Mouse (Mus musculus) forebrain, embryonic 15.5 days (tissue): ENCODE results near the gene Hfe2. TPM values are rescaled to one million over a fixed set of nuclear protein-coding genes. Genes with fewer than 3 reads are reported as not detected.
A peak's percentile ranks its signal among the peaks of the same experiment; 100 is the strongest.

Source experiments
- ATAC-seq: fragments of 200-750 bp; cut with Nextera tagmentation; replicated peaks from 2 replicates; pipeline ENCODE4 v1.8.0; 2017; ENCODE audit warnings: mild to moderate bottlenecking, moderate TSS enrichment, moderate library complexity
- H3K27ac ChIP-seq: fragments of 300-500 bp; sonication (generic); replicated peaks from 2 replicates; pipeline ENCODE4 v1.5.1; 2015; ENCODE audit warnings: mild to moderate bottlenecking, inconsistent platforms
- H3K27me3 ChIP-seq: fragments of 300-500 bp; sonication (generic); 2 replicates; pipeline ENCODE4 v1.6.1; 2015; ENCODE audit warnings: inconsistent platforms
- H3K36me3 ChIP-seq: fragments of 300-500 bp; sonication (generic); 2 replicates; pipeline ENCODE4 v1.6.1; 2015; ENCODE audit warnings: mild to moderate bottlenecking, inconsistent platforms
- H3K4me1 ChIP-seq: fragments of 300-500 bp; sonication (generic); 2 replicates; pipeline ENCODE4 v1.6.1; 2015; ENCODE audit warnings: inconsistent platforms
- H3K4me2 ChIP-seq: fragments of 300-500 bp; sonication (generic); replicated peaks from 2 replicates; pipeline ENCODE4 v1.6.1; 2015; ENCODE audit warnings: mild to moderate bottlenecking, inconsistent platforms
- H3K4me3 ChIP-seq: fragments of 300-500 bp; sonication (generic); 2 replicates; pipeline ENCODE4 v1.5.1; 2015; ENCODE audit warnings: mild to moderate bottlenecking, inconsistent platforms
- H3K9ac ChIP-seq: fragments of 300-500 bp; sonication (generic); replicated peaks from 2 replicates; pipeline ENCODE4 v1.6.1; 2015; ENCODE audit warnings: mild to moderate bottlenecking, inconsistent platforms
- H3K9me3 ChIP-seq: fragments of 300-500 bp; sonication (generic); 2 replicates; pipeline ENCODE4 v1.6.1; 2016; ENCODE audit warnings: inconsistent platforms
- WGBS: fragments of 180-500 bp; shearing (Covaris S2); methylation state at CpG from one replicate; pipeline ENCODE4 v1.1.7; 2015; ENCODE audit warnings: mixed read lengths; 5-methylcytosine and 5-hydroxymethylcytosine counted together
- polyA plus RNA-seq: library from polyadenylated mRNA; unstranded; fragments of >200 nt; fragmentation: Nextera tagmentation; extraction: Ambion mirVana; gene quantifications from 2 replicates; pipeline ENCODE4 v1.2.1, GENCODE M21; 2015

Hfe2 gene
- polyA plus RNA-seq, 1 experiment from 2014 or later: 0.43 TPM

- Histone ChIP-seq H3K9me3 (no peaks in the 10 kb centered on the region), H3K4me1 (peaks cover 8% of the 10 kb centered on the region), H3K27me3 (no peaks in the 10 kb centered on the region), H3K27ac (no peak overlapping the region), H3K4me3 (no peak overlapping the region), H3K36me3 (no peaks in the 10 kb centered on the region), H3K4me2 (no peak overlapping the region), H3K9ac (no peak overlapping the region)
- WGBS: 81% methylated on average over 16 of the region's 16 CpGs
- ATAC-seq: no peak
Observed at GRCm38 (mm10) chr3:96571896-96572698, 47.1 kb downstream of the Hfe2 start.

DNA sequence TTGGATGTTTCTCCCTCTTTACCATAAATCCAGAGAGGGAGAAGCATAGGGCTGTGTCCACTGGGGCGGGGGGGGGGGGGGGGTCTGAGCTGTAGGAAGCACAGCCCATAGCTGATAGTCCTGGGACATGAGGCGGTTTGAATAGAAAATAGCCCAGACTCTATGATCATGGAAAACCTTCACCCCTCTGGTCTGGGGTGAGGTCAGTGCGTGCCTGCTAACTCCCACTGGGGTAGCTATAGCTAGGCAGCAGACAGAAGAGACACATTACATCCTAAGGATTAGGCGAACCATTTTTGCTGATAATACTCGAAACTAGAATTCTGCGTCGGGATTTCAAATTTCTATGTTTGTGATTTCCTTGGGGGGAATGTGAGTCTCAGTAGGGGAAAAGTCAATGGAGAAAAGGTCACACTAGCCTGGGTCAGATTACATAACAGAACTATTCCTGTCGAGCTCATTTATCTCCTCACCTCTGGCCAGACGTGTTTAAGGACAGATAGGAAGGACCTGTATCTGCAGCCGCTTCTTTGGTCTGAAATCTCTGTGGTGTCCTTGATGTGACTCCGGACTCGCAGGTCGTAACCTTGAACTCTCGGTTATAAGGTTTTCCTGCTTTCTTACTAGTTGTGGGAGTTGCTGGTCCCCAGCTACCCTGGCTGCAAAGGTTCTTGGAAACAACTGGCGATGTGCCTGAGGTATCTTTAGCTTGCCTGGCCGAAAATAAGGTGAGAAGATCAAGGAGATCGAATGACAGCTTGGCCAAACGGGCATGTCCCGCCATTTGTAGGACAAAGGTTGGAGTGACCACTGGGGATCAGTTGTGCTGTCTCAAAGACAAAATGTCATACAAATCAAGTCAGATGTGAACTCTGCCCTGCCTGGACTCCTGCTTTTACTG is 48.9 kb downstream of the Hfe2 start:
- Histone ChIP-seq H3K9me3 (no peaks in the 10 kb centered on the region), H3K4me3 (no peak overlapping the region), H3K36me3 (no peaks in the 10 kb centered on the region), H3K4me1 (peaks cover 8% of the 10 kb centered on the region), H3K27me3 (no peaks in the 10 kb centered on the region), H3K27ac (no peak overlapping the region), H3K4me2 (no peak overlapping the region), H3K9ac (no peak overlapping the region)
- no peak for ATAC-seq
- 90% methylated on average over 18 of the region's 19 CpGs for WGBS

- Histone ChIP-seq H3K4me3 (no peak overlapping the region), H3K9me3 (no peaks in the 10 kb centered on the region), H3K4me2 (no peak overlapping the region), H3K9ac (no peak overlapping the region), H3K36me3 (no peaks in the 10 kb centered on the region), H3K4me1 (peaks cover 14% of the 10 kb centered on the region), H3K27me3 (no peaks in the 10 kb centered on the region), H3K27ac (no peak overlapping the region)
- ATAC-seq: no peak
- 96% methylated on average over 8 of the region's 8 CpGs for WGBS
Observed at GRCm38 (mm10) chr3:96575272-96575984, 50.5 kb downstream of the Hfe2 start.

- Histone ChIP-seq H3K4me1 (peaks cover 17% of the 10 kb centered on the region), H3K27ac (0 out of 2 replicates have a peak overlapping the region, but pooled peaks have one; percentile 9), H3K4me3 (peak overlapping the region; percentile 5; the same call in 1 of the 2 replicates), H3K9ac (no peak overlapping the region), H3K36me3 (no peaks in the 10 kb centered on the region), H3K4me2 (peak overlapping the region; percentile 32), H3K9me3 (no peaks in the 10 kb centered on the region), H3K27me3 (no peaks in the 10 kb centered on the region)
- 65% methylated on average over 14 of the region's 14 CpGs for WGBS
- no peak for ATAC-seq
Observed at GRCm38 (mm10) chr3:96576005-96576658, 51.2 kb downstream of the Hfe2 start.

DNA sequence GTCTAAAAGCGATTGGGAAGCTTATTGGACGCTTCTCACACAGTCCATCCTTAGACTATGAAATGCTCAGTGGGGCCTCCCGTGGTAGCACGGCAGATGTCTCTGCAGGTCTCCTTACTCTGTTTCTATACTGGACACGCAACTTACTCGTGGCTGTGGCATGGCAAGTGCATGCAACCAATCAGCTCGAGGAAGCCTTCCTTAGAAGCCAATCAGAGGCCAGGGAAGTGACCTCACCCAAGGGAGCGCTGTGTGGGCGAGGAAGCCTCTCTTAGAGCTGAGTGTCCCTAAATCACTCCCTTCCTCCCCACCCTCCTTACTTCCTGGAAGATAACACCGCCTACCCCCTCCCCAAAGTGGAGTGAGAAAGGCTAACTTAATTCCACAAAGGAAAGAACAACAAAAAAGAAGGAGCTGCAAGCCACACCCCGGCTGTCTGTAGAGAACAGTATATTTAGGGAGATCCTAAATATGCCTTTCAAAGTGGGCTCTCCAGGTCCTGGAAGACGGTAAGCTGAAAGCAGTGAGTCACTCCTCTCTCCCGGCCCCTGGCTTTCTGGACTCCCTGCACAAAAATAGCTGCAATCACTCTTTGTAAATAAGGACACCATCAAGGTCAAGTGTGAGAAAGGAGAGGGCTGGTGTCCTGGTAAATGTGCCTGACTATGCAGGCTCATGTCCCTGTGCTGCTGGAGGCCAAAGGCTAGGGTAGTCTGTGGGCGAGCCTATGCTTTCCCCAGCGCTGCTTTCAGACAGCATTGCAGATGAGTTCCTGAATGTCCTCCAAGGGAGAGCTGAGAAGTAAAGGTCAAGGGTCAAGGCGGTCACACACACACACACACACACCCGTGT is 51.9 kb downstream of the Hfe2 start, which contains the start of gene Gm16253:
Gene Gm16253 (plus strand): TSS at position 295 of the 852 bp plus-strand sequence.
- H3K9me3 ChIP-seq: no peaks in the 10 kb centered on the region
- H3K4me1 ChIP-seq: peaks cover 17% of the 10 kb centered on the region
- peak; percentile 79 for ATAC-seq
- H3K36me3 ChIP-seq: no peaks in the 10 kb centered on the region
- peak within 1 kb of the TSS; percentile 41 for H3K27ac ChIP-seq
- H3K4me2 ChIP-seq: peak within 1 kb of the TSS; percentile 32
- 36% methylated on average over 17 of the region's 17 CpGs for WGBS
- no peaks in the 10 kb centered on the region for H3K27me3 ChIP-seq
- H3K4me3 ChIP-seq: peak within 1 kb of the TSS; percentile 5; the same call in 1 of the 2 replicates
- no peak within 1 kb of the TSS for H3K9ac ChIP-seq

DNA sequence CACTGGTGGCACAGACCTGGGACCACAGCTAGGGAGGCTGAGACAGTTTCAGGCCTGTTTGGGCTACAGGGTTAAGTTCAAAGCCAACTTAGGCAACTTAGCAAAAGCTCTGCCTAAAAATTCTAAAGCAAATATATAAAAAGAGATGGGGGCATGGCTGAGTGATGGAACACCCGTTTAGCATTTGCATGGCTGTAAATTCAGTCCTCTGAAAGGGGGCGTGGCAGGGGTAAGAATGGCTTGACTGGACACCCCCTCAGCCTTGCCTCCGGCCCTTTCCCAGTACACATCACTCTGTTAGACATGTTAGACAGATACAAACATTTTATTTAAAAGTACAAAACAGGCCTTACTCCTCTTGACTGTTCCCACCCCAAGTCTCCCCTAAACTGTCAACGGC is 52.6 kb downstream of the Hfe2 start:
- ATAC-seq: no peak
- Histone ChIP-seq H3K27ac (peak overlapping the region; percentile 41), H3K4me1 (peaks cover 17% of the 10 kb centered on the region), H3K36me3 (no peaks in the 10 kb centered on the region), H3K4me3 (no peak overlapping the region), H3K9me3 (no peaks in the 10 kb centered on the region), H3K27me3 (no peaks in the 10 kb centered on the region), H3K4me2 (no peak overlapping the region), H3K9ac (no peak overlapping the region)
- 78% methylated on average over 4 of the region's 4 CpGs for WGBS

Other genes with a start within 250 kb of the Hfe2 start
- 0.97 and 1.4 TPM in 2 replicates for gene Fcgr1, start 231.2 kb upstream of the Hfe2 start, polyA plus RNA-seq
- not detected in 2 replicates for gene BC107364, start 72.9 kb upstream of the Hfe2 start, polyA plus RNA-seq
- 68.4 and 69.3 TPM in 2 replicates for gene Txnip, start 32.8 kb downstream of the Hfe2 start, polyA plus RNA-seq
- 0.92 and 2.0 TPM in 2 replicates for gene Gm16253, start 51.8 kb downstream of the Hfe2 start, polyA plus RNA-seq
- gene Polr3gl, start 69.0 kb downstream of the Hfe2 start, polyA plus RNA-seq: 42.4 and 45.3 TPM in 2 replicates
- 12.5 and 13.4 TPM in 2 replicates for gene Ankrd34a, start 71.5 kb downstream of the Hfe2 start, polyA plus RNA-seq
- 5.0 and 6.4 TPM in 2 replicates for gene Lix1l, start 76.0 kb downstream of the Hfe2 start, polyA plus RNA-seq
- gene Rbm8a, start 104.8 kb downstream of the Hfe2 start, polyA plus RNA-seq: 132 and 144 TPM in 2 replicates
- gene Pex11b, start 110.2 kb downstream of the Hfe2 start, polyA plus RNA-seq: 57.3 and 58.6 TPM in 2 replicates
- gene Gm42957, start 110.3 kb downstream of the Hfe2 start, polyA plus RNA-seq: 0.08 TPM in 1 of 2 replicates, not detected in the other
- 0.55 and 0.65 TPM in 2 replicates for gene Itga10, start 120.4 kb downstream of the Hfe2 start, polyA plus RNA-seq
- 1.5 and 1.9 TPM in 2 replicates for gene Ankrd35, start 145.0 kb downstream of the Hfe2 start, polyA plus RNA-seq
- 27.4 and 28.9 TPM in 2 replicates for gene Pias3, start 171.2 kb downstream of the Hfe2 start, polyA plus RNA-seq
- gene Nudt17, start 183.4 kb downstream of the Hfe2 start, polyA plus RNA-seq: 6.8 and 6.9 TPM in 2 replicates
- gene Polr3c, start 202.5 kb downstream of the Hfe2 start, polyA plus RNA-seq: 33.5 and 35.7 TPM in 2 replicates
- 59.3 and 66.6 TPM in 2 replicates for gene Rnf115, start 202.5 kb downstream of the Hfe2 start, polyA plus RNA-seq